Mouse (Mus musculus) stomach, embryonic 15.5 days (tissue): ENCODE measurements at regions not wholly inside any gene's neighbourhood (a gene's known extent, or its start where the extent isn't known, plus 50 kb on each side); places are given as distances from the start of the nearest gene placed in this dataset.

ENCODE experiments used
- ATAC-seq: fragments of 200-750 bp; cut with Nextera tagmentation; 2 replicates; pipeline ENCODE4 v1.8.0; 2017; ENCODE audit warnings: low read depth, moderate number of reproducible peaks, moderate TSS enrichment; ENCODE audit not compliant: insufficient read depth, low FRiP score
- H3K27ac ChIP-seq: fragments of 300-500 bp; sonication (generic); 2 replicates; pipeline ENCODE4 v1.5.1; 2015; ENCODE audit warnings: mild to moderate bottlenecking, inconsistent platforms
- H3K27me3 ChIP-seq: fragments of 300-500 bp; sonication (generic); replicated peaks from 2 replicates; pipeline ENCODE4 v1.6.1; 2015; ENCODE audit warnings: inconsistent platforms
- H3K36me3 ChIP-seq: fragments of 300-500 bp; sonication (generic); 2 replicates; pipeline ENCODE4 v1.6.1; 2015; ENCODE audit warnings: inconsistent platforms
- H3K4me1 ChIP-seq: fragments of 300-500 bp; sonication (generic); 2 replicates; pipeline ENCODE4 v1.6.1; 2015; ENCODE audit warnings: inconsistent platforms
- H3K4me2 ChIP-seq: fragments of 300-500 bp; sonication (generic); 2 replicates; pipeline ENCODE4 v1.6.1; 2015; ENCODE audit warnings: mild to moderate bottlenecking, inconsistent platforms
- H3K4me3 ChIP-seq: fragments of 300-500 bp; sonication (generic); replicated peaks from 2 replicates; pipeline ENCODE4 v1.5.1; 2015; ENCODE audit warnings: inconsistent platforms
- H3K9ac ChIP-seq: fragments of 300-500 bp; sonication (generic); 2 replicates; pipeline ENCODE4 v1.6.1; 2015; ENCODE audit warnings: inconsistent platforms
- H3K9me3 ChIP-seq: fragments of 300-500 bp; sonication (generic); 2 replicates; pipeline ENCODE4 v1.6.1; 2016; ENCODE audit warnings: inconsistent platforms
- WGBS: fragments of 180-500 bp; shearing (Covaris S2); methylation state at CpG from one replicate; pipeline ENCODE4 v1.1.7; 2015; 5-methylcytosine and 5-hydroxymethylcytosine counted together

GRCm38 (mm10) chr11:114416168-114416567 is 252.2 kb upstream of the Rpl38 start:
- WGBS: 58% methylated on average over 6 of the region's 6 CpGs

GRCm38 (mm10) chr11:114404401-114404800 is 263.9 kb upstream of the Rpl38 start:
- no peak overlapping the region for H3K9ac ChIP-seq
- no peak overlapping the region for H3K4me3 ChIP-seq
- no peak for ATAC-seq
- 37% methylated on average over 4 of the region's 4 CpGs for WGBS
- H3K4me2 ChIP-seq: no peak overlapping the region
- H3K36me3 ChIP-seq: no peaks in the 10 kb centered on the region
- no peaks in the 10 kb centered on the region for H3K27me3 ChIP-seq
- H3K4me1 ChIP-seq: no peaks in the 10 kb centered on the region
- no peak overlapping the region for H3K27ac ChIP-seq
- no peaks in the 10 kb centered on the region for H3K9me3 ChIP-seq

More at GRCm38 (mm10) chr11:114416168-114416567, 252.2 kb upstream of the Rpl38 start:
- Histone ChIP-seq H3K4me1 (no peaks in the 10 kb centered on the region), H3K9ac (no peak overlapping the region), H3K27me3 (no peaks in the 10 kb centered on the region), H3K27ac (no peak overlapping the region), H3K36me3 (no peaks in the 10 kb centered on the region), H3K4me2 (no peak overlapping the region), H3K9me3 (no peaks in the 10 kb centered on the region), H3K4me3 (no peak overlapping the region)
- no peak for ATAC-seq

GRCm38 (mm10) chr11:114402556-114403320 is 265.6 kb upstream of the Rpl38 start:
- Histone ChIP-seq H3K9me3 (no peaks in the 10 kb centered on the region), H3K27ac (no peak overlapping the region), H3K4me1 (no peaks in the 10 kb centered on the region), H3K27me3 (no peaks in the 10 kb centered on the region), H3K9ac (no peak overlapping the region), H3K4me3 (no peak overlapping the region), H3K4me2 (no peak overlapping the region), H3K36me3 (no peaks in the 10 kb centered on the region)
- no peak for ATAC-seq
- WGBS: 33% methylated on average over 15 of the region's 15 CpGs

GRCm38 (mm10) chr11:114400701-114401100 is 267.6 kb upstream of the Rpl38 start:
- Histone ChIP-seq H3K9me3 (no peaks in the 10 kb centered on the region), H3K9ac (no peak overlapping the region), H3K4me2 (no peak overlapping the region), H3K4me1 (no peaks in the 10 kb centered on the region), H3K27me3 (no peaks in the 10 kb centered on the region), H3K36me3 (no peaks in the 10 kb centered on the region), H3K4me3 (no peak overlapping the region), H3K27ac (no peak overlapping the region)
- WGBS: 58% methylated on average over 5 of the region's 5 CpGs
- no peak for ATAC-seq

GRCm38 (mm10) chr11:114392161-114392560 is 276.2 kb upstream of the Rpl38 start:
- Histone ChIP-seq H3K27me3 (no peaks in the 10 kb centered on the region), H3K9ac (no peak overlapping the region), H3K4me3 (no peak overlapping the region), H3K27ac (no peak overlapping the region), H3K36me3 (no peaks in the 10 kb centered on the region), H3K9me3 (no peaks in the 10 kb centered on the region), H3K4me2 (no peak overlapping the region), H3K4me1 (no peaks in the 10 kb centered on the region)
- ATAC-seq: no peak
- WGBS: 70% methylated on average over 10 of the region's 10 CpGs

GRCm38 (mm10) chr11:114391553-114391952 is 276.8 kb upstream of the Rpl38 start:
- 46% methylated on average over 6 of the region's 6 CpGs for WGBS
- H3K4me1 ChIP-seq: no peaks in the 10 kb centered on the region
- ATAC-seq: no peak
- no peak overlapping the region for H3K4me3 ChIP-seq
- no peaks in the 10 kb centered on the region for H3K36me3 ChIP-seq
- H3K9me3 ChIP-seq: no peaks in the 10 kb centered on the region
- no peak overlapping the region for H3K4me2 ChIP-seq
- no peak overlapping the region for H3K27ac ChIP-seq
- no peak overlapping the region for H3K9ac ChIP-seq
- H3K27me3 ChIP-seq: no peaks in the 10 kb centered on the region

- H3K27me3 ChIP-seq: no peaks in the 10 kb centered on the region
Observed at GRCm38 (mm10) chr11:114387091-114387490, 281.2 kb upstream of the Rpl38 start.

GRCm38 (mm10) chr11:114379411-114379824 is 288.9 kb upstream of the Rpl38 start:
- WGBS: 62% methylated on average over 8 of the region's 8 CpGs
- Histone ChIP-seq H3K4me2 (no peak overlapping the region), H3K4me3 (no peak overlapping the region), H3K9me3 (no peaks in the 10 kb centered on the region), H3K27me3 (no peaks in the 10 kb centered on the region), H3K36me3 (no peaks in the 10 kb centered on the region), H3K4me1 (peaks cover 6% of the 10 kb centered on the region; the same call in 1 of the 2 replicates), H3K27ac (no peak overlapping the region), H3K9ac (no peak overlapping the region)
- no peak for ATAC-seq

More at GRCm38 (mm10) chr11:114387091-114387490, 281.2 kb upstream of the Rpl38 start:
- Histone ChIP-seq H3K4me3 (no peak overlapping the region), H3K36me3 (no peaks in the 10 kb centered on the region), H3K4me2 (no peak overlapping the region), H3K9ac (no peak overlapping the region), H3K9me3 (no peaks in the 10 kb centered on the region), H3K4me1 (no peaks in the 10 kb centered on the region), H3K27ac (no peak overlapping the region)
- WGBS: 77% methylated on average over 2 of the region's 2 CpGs
- ATAC-seq: no peak

- Histone ChIP-seq H3K9me3 (no peaks in the 10 kb centered on the region), H3K36me3 (no peaks in the 10 kb centered on the region), H3K4me2 (peak overlapping the region; percentile 12; the same call in 1 of the 2 replicates), H3K4me3 (no peak overlapping the region), H3K27ac (no peak overlapping the region), H3K9ac (no peak overlapping the region), H3K4me1 (peaks cover 6% of the 10 kb centered on the region; the same call in 1 of the 2 replicates), H3K27me3 (no peaks in the 10 kb centered on the region)
- ATAC-seq: no peak
- 14% methylated on average over 14 of the region's 14 CpGs for WGBS
Observed at GRCm38 (mm10) chr11:114375921-114376320, 292.4 kb upstream of the Rpl38 start.

- no peaks in the 10 kb centered on the region for H3K9me3 ChIP-seq
- 28% methylated on average over 10 of the region's 10 CpGs for WGBS
- H3K27me3 ChIP-seq: no peaks in the 10 kb centered on the region
- H3K27ac ChIP-seq: no peak overlapping the region
- no peak overlapping the region for H3K4me3 ChIP-seq
- peaks cover 2% of the 10 kb centered on the region; the same call in 1 of the 2 replicates for H3K4me1 ChIP-seq
- H3K4me2 ChIP-seq: no peak overlapping the region
- no peak for ATAC-seq
- H3K36me3 ChIP-seq: no peaks in the 10 kb centered on the region
- H3K9ac ChIP-seq: no peak overlapping the region
Observed at GRCm38 (mm10) chr11:114370708-114371107, 297.6 kb upstream of the Rpl38 start.

- no peak overlapping the region for H3K4me2 ChIP-seq
- no peaks in the 10 kb centered on the region for H3K36me3 ChIP-seq
- H3K9ac ChIP-seq: no peak overlapping the region
- H3K27me3 ChIP-seq: no peaks in the 10 kb centered on the region
- no peak overlapping the region for H3K4me3 ChIP-seq
- no peak overlapping the region for H3K27ac ChIP-seq
- H3K4me1 ChIP-seq: no peaks in the 10 kb centered on the region
- WGBS: 72% methylated on average over 8 of the region's 8 CpGs
- H3K9me3 ChIP-seq: no peaks in the 10 kb centered on the region
- no peak for ATAC-seq
Observed at GRCm38 (mm10) chr11:114367779-114368178, 300.5 kb upstream of the Rpl38 start.

- Histone ChIP-seq H3K9me3 (no peaks in the 10 kb centered on the region), H3K27me3 (no peaks in the 10 kb centered on the region), H3K36me3 (no peaks in the 10 kb centered on the region), H3K4me3 (no peak overlapping the region), H3K4me1 (no peaks in the 10 kb centered on the region), H3K27ac (no peak overlapping the region), H3K9ac (no peak overlapping the region), H3K4me2 (no peak overlapping the region)
- ATAC-seq: no peak
- WGBS: 75% methylated on average over 8 of the region's 8 CpGs
Observed at GRCm38 (mm10) chr11:114360946-114361345, 294.1 kb upstream of the Sdk2 start.
